Mouse (Mus musculus) limb, embryonic 14.5 days (tissue): ENCODE data around the gene Kif17. TPM values are rescaled to one million over a fixed set of nuclear protein-coding genes. Genes with fewer than 3 reads are reported as not detected.

Source experiments
- ATAC-seq: fragments of 200-750 bp; cut with Nextera tagmentation; 2 replicates; pipeline ENCODE4 v1.8.0; 2017; ENCODE audit warnings: low read depth, moderate number of reproducible peaks, moderate TSS enrichment; ENCODE audit not compliant: low FRiP score
- DNase-seq: peaks from one replicate; pipeline ENCODE4 v3.0.0-alpha.2; 2015; ENCODE audit warnings: low spot score
- H3K27ac ChIP-seq: fragments of 300-500 bp; sonication (generic); replicated peaks from 2 replicates; pipeline ENCODE4 v1.5.1; 2014; ENCODE audit warnings: low read depth, mild to moderate bottlenecking, low read length, moderate library complexity, mixed read lengths
- H3K27me3 ChIP-seq: fragments of 300-500 bp; sonication (generic); 2 replicates; pipeline ENCODE4 v1.6.1; 2014; ENCODE audit warnings: low read length, mixed read lengths; ENCODE audit not compliant: control insufficient read depth, insufficient read depth
- H3K36me3 ChIP-seq: fragments of 300-500 bp; sonication (generic); 2 replicates; pipeline ENCODE4 v1.6.1; 2014; ENCODE audit warnings: mild to moderate bottlenecking, low read length, moderate library complexity, mixed read lengths; ENCODE audit not compliant: control insufficient read depth, insufficient read depth
- H3K4me1 ChIP-seq: fragments of 300-500 bp; sonication (generic); 2 replicates; pipeline ENCODE4 v1.6.1; 2014; ENCODE audit warnings: antibody characterized with exemption, low read length, mixed read lengths; ENCODE audit not compliant: control insufficient read depth, insufficient read depth
- H3K4me2 ChIP-seq: fragments of 300-500 bp; sonication (generic); replicated peaks from 2 replicates; pipeline ENCODE4 v1.6.1; 2014; ENCODE audit warnings: low read depth, mild to moderate bottlenecking, low read length, moderate library complexity; ENCODE audit not compliant: severe bottlenecking
- H3K4me3 ChIP-seq: fragments of 300-500 bp; sonication (generic); replicated peaks from 2 replicates; pipeline ENCODE4 v1.5.1; 2014; ENCODE audit warnings: low read length
- H3K9ac ChIP-seq: fragments of 300-500 bp; sonication (generic); 2 replicates; pipeline ENCODE4 v1.6.1; 2014; ENCODE audit warnings: mild to moderate bottlenecking, low read depth, low read length, moderate library complexity; ENCODE audit not compliant: severe bottlenecking
- H3K9me3 ChIP-seq: fragments of 300-500 bp; sonication (generic); 2 replicates; pipeline ENCODE4 v1.6.1; 2016; ENCODE audit warnings: low read length; ENCODE audit not compliant: control insufficient read depth
- POLR2A ChIP-seq: fragments of 200-500 bp; IDR thresholded peaks from 2 replicates; pipeline ENCODE4 v1.8.0; 2012; ENCODE audit warnings: inconsistent platforms, mild to moderate bottlenecking, moderate library complexity, borderline replicate concordance; ENCODE audit not compliant: insufficient read depth, insufficient read length; ENCODE audit errors: extremely low read depth
- WGBS: fragments of 180-500 bp; shearing (Covaris S2); extraction: QIAGEN DNeasy Blood & Tissue Kit; methylation state at CpG from one replicate; pipeline ENCODE4 v1.1.7; 2014; 5-methylcytosine and 5-hydroxymethylcytosine counted together
- microRNA-seq: library from miRNA; unstranded; fragments of <30 nt; microRNA quantifications from one replicate; pipeline ENCODE4, GENCODE M21; 2016
- polyA plus RNA-seq, 2 experiments: library from polyadenylated mRNA; depleted of rRNA in 1 of 2; stranded (reverse) in 1 of 2; unstranded in 1 of 2; fragments of >200 nt; fragmentation: Nextera tagmentation in 1 of 2; extraction: Ambion mirVana in 1 of 2; gene quantifications; 2 replicates each; pipeline versions ENCODE4 v1.2.1 to v1.2.3; 2012 to 2014

Gene Kif17
- polyA plus RNA-seq, 2 experiments: 1.1 to 3.0 TPM

DNA sequence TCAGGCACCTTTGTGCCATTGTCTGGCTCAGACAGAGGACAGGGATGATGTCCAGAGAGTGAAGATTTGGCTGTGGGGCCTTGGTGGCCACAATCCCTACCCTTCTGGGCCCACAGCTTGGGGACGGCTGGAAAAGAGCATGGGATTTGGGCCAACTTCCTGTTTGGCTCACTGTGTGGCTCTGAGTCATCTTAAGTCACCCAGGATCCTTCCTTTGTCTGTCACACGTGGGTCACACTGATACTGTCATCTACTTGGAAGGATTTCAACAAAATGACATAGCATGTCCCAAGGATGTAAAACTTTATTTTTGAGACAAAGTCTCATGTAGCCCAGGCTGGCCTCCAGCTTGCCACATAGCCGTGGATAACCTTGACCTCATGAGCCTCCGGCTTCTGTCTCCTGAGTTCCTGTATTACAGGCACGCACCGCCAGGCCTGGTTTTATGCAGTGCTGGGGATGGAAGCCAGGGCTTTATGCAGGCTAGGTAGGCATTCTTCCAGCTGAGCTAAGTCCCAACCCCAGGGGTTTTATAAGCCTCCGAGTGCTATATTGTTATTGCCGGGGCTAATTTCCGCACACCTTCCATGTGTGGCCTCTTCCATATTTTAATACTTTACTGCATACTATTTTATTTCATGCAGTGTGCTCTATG, 94.8 kb downstream of the Kif17 start:
- WGBS: 57% methylated on average over 9 of the region's 9 CpGs
- no peaks in the 10 kb centered on the region for H3K27me3 ChIP-seq
- H3K4me2 ChIP-seq: no peak overlapping the region
- no peak for ATAC-seq
- H3K9me3 ChIP-seq: no peaks in the 10 kb centered on the region
- H3K9ac ChIP-seq: no peak overlapping the region
- H3K4me1 ChIP-seq: peaks cover 8% of the 10 kb centered on the region; the same call in 1 of the 2 replicates
- no peaks in the 10 kb centered on the region for H3K36me3 ChIP-seq
- TF ChIP-seq POLR2A: no peak
- no peak overlapping the region for H3K4me3 ChIP-seq
- DNase-seq: no peak
- H3K27ac ChIP-seq: no peak overlapping the region

DNA sequence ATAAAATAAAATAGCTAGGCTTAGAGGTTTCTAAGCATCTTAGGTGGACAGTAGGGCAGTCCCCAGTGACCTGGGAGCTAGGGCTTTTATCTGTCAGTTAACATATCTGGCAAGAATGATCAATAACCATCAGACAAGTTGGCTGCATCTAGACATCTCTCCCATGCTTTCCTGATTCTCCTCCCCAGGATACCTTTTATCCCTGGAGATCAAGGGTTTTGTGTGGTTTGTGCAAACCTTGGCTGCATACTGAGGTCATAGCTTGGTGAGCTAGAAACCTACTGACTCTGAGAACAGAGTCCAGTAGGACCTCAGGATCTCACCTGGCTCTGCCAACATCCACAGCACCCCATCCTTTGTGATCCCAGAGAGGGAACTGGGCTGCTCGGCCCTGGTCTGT, 97.0 kb downstream of the Kif17 start:
- WGBS: 81% methylated on average over 1 of the region's 1 CpGs
- DNase-seq (no peak), ATAC-seq (no peak)
- no peak overlapping the region for H3K4me2 ChIP-seq
- H3K36me3 ChIP-seq: no peaks in the 10 kb centered on the region
- no peak overlapping the region for H3K4me3 ChIP-seq
- H3K4me1 ChIP-seq: peaks cover 8% of the 10 kb centered on the region; the same call in 1 of the 2 replicates
- H3K27me3 ChIP-seq: no peaks in the 10 kb centered on the region
- no peak overlapping the region for H3K27ac ChIP-seq
- no peak overlapping the region for H3K9ac ChIP-seq
- H3K9me3 ChIP-seq: no peaks in the 10 kb centered on the region; the same call in 1 of the 2 replicates
- no peak for TF ChIP-seq POLR2A

- Histone ChIP-seq H3K9ac (no peak overlapping the region), H3K9me3 (no peaks in the 10 kb centered on the region; the same call in 1 of the 2 replicates), H3K4me3 (no peak overlapping the region), H3K4me1 (peaks cover under 1% of the 10 kb centered on the region; the same call in 1 of the 2 replicates), H3K4me2 (no peak overlapping the region), H3K27ac (no peak overlapping the region), H3K27me3 (no peaks in the 10 kb centered on the region), H3K36me3 (no peaks in the 10 kb centered on the region)
- ATAC-seq (no peak), DNase-seq (no peak)
- no peak for TF ChIP-seq POLR2A
- 77% methylated on average over 7 of the region's 7 CpGs for WGBS
Observed at GRCm38 (mm10) chr4:138348716-138349115, 98.5 kb downstream of the Kif17 start.

Small RNA genes within 50 kb of the gene (microRNA-seq; reads per million reads assigned to microRNA genes)
- gene Gm27646 (not detected), gene Mir7019 (not detected)

Other genes starting within 250 kb of the Kif17 start
- 165 and 174 TPM in 2 replicates for gene Hp1bp3, start 34.1 kb upstream of the Kif17 start, polyA plus RNA-seq (2012; rRNA removed)
- gene Hp1bp3, start 34.1 kb upstream of the Kif17 start, polyA plus RNA-seq (2014; fragmentation: Nextera tagmentation; extraction: Ambion mirVana): 183 and 212 TPM in 2 replicates
- gene Sh2d5, start within 50 bp of the Kif17 start, polyA plus RNA-seq (2012; rRNA removed): 1.6 and 2.5 TPM in 2 replicates
- 0.25 and 0.77 TPM in 2 replicates for gene Sh2d5, start within 50 bp of the Kif17 start, polyA plus RNA-seq (2014; fragmentation: Nextera tagmentation; extraction: Ambion mirVana)
- 342 and 375 TPM in 2 replicates for gene Ddost, start 54.3 kb downstream of the Kif17 start, polyA plus RNA-seq (2012; rRNA removed)
- gene Ddost, start 54.3 kb downstream of the Kif17 start, polyA plus RNA-seq (2014; fragmentation: Nextera tagmentation; extraction: Ambion mirVana): 344 and 348 TPM in 2 replicates
- 44.0 and 55.3 TPM in 2 replicates for gene Pink1, start 75.9 kb downstream of the Kif17 start, polyA plus RNA-seq (2012; rRNA removed)
- 35.5 and 35.8 TPM in 2 replicates for gene Pink1, start 75.9 kb downstream of the Kif17 start, polyA plus RNA-seq (2014; fragmentation: Nextera tagmentation; extraction: Ambion mirVana)
- 4.6 and 5.9 TPM in 2 replicates for gene Cda, start 117.6 kb downstream of the Kif17 start, polyA plus RNA-seq (2012; rRNA removed)
- gene Cda, start 117.6 kb downstream of the Kif17 start, polyA plus RNA-seq (2014; fragmentation: Nextera tagmentation; extraction: Ambion mirVana): 6.8 and 7.7 TPM in 2 replicates
- 0.03 TPM in 1 of 2 replicates, not detected in the other for gene Fam43b, start 146.1 kb downstream of the Kif17 start, polyA plus RNA-seq (2012; rRNA removed)
- gene Fam43b, start 146.1 kb downstream of the Kif17 start, polyA plus RNA-seq (2014; fragmentation: Nextera tagmentation; extraction: Ambion mirVana): 0.07 TPM in 1 of 2 replicates, not detected in the other
- 13.8 and 14.2 TPM in 2 replicates for gene Mul1, start 184.2 kb downstream of the Kif17 start, polyA plus RNA-seq (2012; rRNA removed)
- 17.1 and 18.4 TPM in 2 replicates for gene Mul1, start 184.2 kb downstream of the Kif17 start, polyA plus RNA-seq (2014; fragmentation: Nextera tagmentation; extraction: Ambion mirVana)
- gene Camk2n1, start 203.9 kb downstream of the Kif17 start, polyA plus RNA-seq (2012; rRNA removed): 7.8 and 9.0 TPM in 2 replicates
- gene Camk2n1, start 203.9 kb downstream of the Kif17 start, polyA plus RNA-seq (2014; fragmentation: Nextera tagmentation; extraction: Ambion mirVana): 2.1 and 2.9 TPM in 2 replicates